ENCODE assay signal across 10 mouse cellular contexts in the genomic region with DNA sequence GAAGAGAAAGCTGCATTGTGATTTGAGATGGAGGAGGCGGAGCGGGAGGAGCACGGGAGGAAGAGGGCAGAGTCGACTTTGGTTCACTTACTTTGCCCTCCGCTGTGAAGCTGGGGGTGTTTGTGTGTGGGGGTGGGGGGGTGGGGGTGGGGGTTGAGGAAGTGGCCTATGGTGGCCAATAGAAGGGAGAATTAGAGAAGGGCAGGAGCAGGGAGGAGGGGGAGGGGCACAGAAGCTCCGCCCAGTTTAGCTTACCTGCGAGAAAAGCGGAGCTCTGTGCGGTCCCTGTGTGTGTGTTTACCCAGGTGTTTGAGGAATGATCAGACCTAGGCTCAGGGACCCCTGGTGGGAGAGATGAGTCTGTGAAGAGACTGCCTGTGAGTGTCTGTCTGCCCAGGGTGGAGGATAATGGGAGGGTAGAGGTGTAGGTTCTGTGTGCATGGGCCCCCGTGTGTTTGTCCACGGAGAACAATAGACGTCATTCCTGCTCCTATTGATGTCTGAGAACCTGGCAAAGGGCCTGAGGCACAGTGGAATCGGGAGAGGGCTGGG. TPM values are rescaled to one million over a fixed set of nuclear protein-coding genes. Genes with fewer than 3 reads are reported as not detected.
DNase-seq lines count a peak whose midpoint lies in the region; ATAC-seq and TF ChIP-seq lines count a peak whose summit lies in the region.
"Had no signal": no experiment of that assay in that cellular context is flagged by ENCODE, and none has a peak within 500 bp of the region (broad histone marks: within the 10 kb centered on the region; RNA-seq: fewer than 3 reads in every experiment).

No protein-coding gene starts in this region.

- peak; percentile 50 for ATAC-seq in forebrain, embryonic 12.5 days (ENCODE audit: low FRiP score)
- no peak; the same call in 1 of the 2 replicates for ATAC-seq in forebrain, embryonic 11.5 days (replicated peaks; ENCODE audit: low FRiP score)
- ATAC-seq in frontal cortex, adult (ENCODE audit: low TSS enrichment) = no peak
- ATAC-seq: Patski had no signal

- no peak overlapping the region for H3K4me3 ChIP-seq in forebrain, embryonic 12.5 days (replicated peaks)
- H3K4me3 ChIP-seq in forebrain, embryonic 11.5 days (ENCODE audit: low read depth, low read length) = no peak overlapping the region
- H3K4me3 ChIP-seq in lung, adult 2 months (replicated peaks; ENCODE audit: extremely low read depth, low read depth, low read length) = no peak overlapping the region
- H3K4me3 ChIP-seq: hindbrain, embryonic 15.5 days had no signal

- no peak overlapping the region for H3K4me2 ChIP-seq in forebrain, embryonic 12.5 days
- H3K4me2 ChIP-seq in forebrain, embryonic 11.5 days (ENCODE audit: low read depth, low read length, severe bottlenecking) = no peak overlapping the region
- H3K4me2 ChIP-seq: hindbrain, embryonic 15.5 days had no signal

- no peaks in the 10 kb centered on the region for H3K36me3 ChIP-seq in forebrain, embryonic 12.5 days (replicated peaks)
- no peaks in the 10 kb centered on the region for H3K36me3 ChIP-seq in forebrain, embryonic 11.5 days (ENCODE audit: control insufficient read depth, insufficient read depth, low read length)
- H3K36me3 ChIP-seq: hindbrain, embryonic 15.5 days had no signal

- peak; percentile 26; the same call in 1 of the 2 replicates for TF ChIP-seq POLR2A in lung, adult 2 months (IDR thresholded peaks at IDR 0.05; ENCODE audit: borderline replicate concordance, extremely low read depth, low read depth, low read length)

- no peak overlapping the region for H3K9ac ChIP-seq in forebrain, embryonic 12.5 days
- H3K9ac ChIP-seq in forebrain, embryonic 11.5 days (ENCODE audit: low read length) = no peak overlapping the region
- H3K9ac ChIP-seq: hindbrain, embryonic 15.5 days had no signal

- H3K9me3 ChIP-seq in forebrain, embryonic 12.5 days = no peaks in the 10 kb centered on the region
- H3K9me3 ChIP-seq in forebrain, embryonic 11.5 days (ENCODE audit: control insufficient read depth, low read length) = no peaks in the 10 kb centered on the region
- H3K9me3 ChIP-seq: hindbrain, embryonic 15.5 days had no signal

- no peak for TF ChIP-seq CTCF in lung, adult 2 months (IDR thresholded peaks at IDR 0.05; ENCODE audit: insufficient read depth, low read length)

- DNase-seq in forebrain, embryonic 11.5 days (ENCODE audit: low spot score) = no peak
- DNase-seq in ES-CJ7 (ENCODE audit: low read depth, low spot score) = peak; percentile 86
- DNase-seq in kidney, adult 9 months = peak; percentile 78
- peak; percentile 66 for DNase-seq in lung, adult 2 months
- DNase-seq in c-Kit-positive CD71-positive TER-119-positive erythroid progenitor cells, embryonic 14.5 days (ENCODE audit: low spot score) = no peak
- no peak for DNase-seq in urinary bladder, adult 2 months (ENCODE audit: low spot score)

- no peaks in the 10 kb centered on the region for H3K27me3 ChIP-seq in forebrain, embryonic 12.5 days
- no peaks in the 10 kb centered on the region for H3K27me3 ChIP-seq in forebrain, embryonic 11.5 days (ENCODE audit: control insufficient read depth, insufficient read depth, low read length)
- H3K27me3 ChIP-seq: hindbrain, embryonic 15.5 days; Patski had no signal

- peaks cover 7% of the 10 kb centered on the region; the same call in 1 of the 2 replicates for H3K4me1 ChIP-seq in forebrain, embryonic 12.5 days
- no peaks in the 10 kb centered on the region; the same call in 1 of the 2 replicates for H3K4me1 ChIP-seq in forebrain, embryonic 11.5 days (replicated peaks; ENCODE audit: control insufficient read depth, insufficient read depth, low read length)
- peaks cover 54% of the 10 kb centered on the region for H3K4me1 ChIP-seq in lung, adult 2 months (ENCODE audit: control insufficient read depth, insufficient read depth, low read length)

- WGBS in forebrain, embryonic 12.5 days = 21% methylated on average over 13 of the region's 13 CpGs
- WGBS in forebrain, embryonic 11.5 days = 21% methylated on average over 13 of the region's 13 CpGs
- 33% methylated on average over 13 of the region's 13 CpGs for WGBS in lung, adult 2 months

- no peak overlapping the region for H3K27ac ChIP-seq in forebrain, embryonic 12.5 days
- no peak overlapping the region for H3K27ac ChIP-seq in forebrain, embryonic 11.5 days (ENCODE audit: low read depth, low read length)
- H3K27ac ChIP-seq: hindbrain, embryonic 15.5 days had no signal

RNA-seq across cellular contexts. Expression of a gene that starts 10.1 kb away (rescaled TPM):
- 1.2 and 2.6 TPM in 2 replicates for polyA plus RNA-seq in forebrain, embryonic 12.5 days (2016; fragmentation: Nextera tagmentation; extraction: Ambion mirVana)
- 1.2 and 1.3 TPM in 2 replicates for polyA plus RNA-seq in forebrain, embryonic 11.5 days (2014; fragmentation: Nextera tagmentation; extraction: Ambion mirVana)
- polyA plus RNA-seq in lung, adult 2 months (2012; rRNA removed) = 7.1 and 7.3 TPM in 2 replicates
- 0.66 and 1.2 TPM in 2 replicates for polyA plus RNA-seq in urinary bladder, adult 2 months (2012; rRNA removed)

RNA-seq across cellular contexts. Expression of a gene that starts 10.7 kb away (rescaled TPM):
- polyA plus RNA-seq in forebrain, embryonic 12.5 days (2016; fragmentation: Nextera tagmentation; extraction: Ambion mirVana) = 40.0 and 45.7 TPM in 2 replicates
- polyA plus RNA-seq in forebrain, embryonic 11.5 days (2014; fragmentation: Nextera tagmentation; extraction: Ambion mirVana) = 38.5 and 38.6 TPM in 2 replicates
- polyA plus RNA-seq in lung, adult 2 months (2012; rRNA removed) = 585 and 594 TPM in 2 replicates
- polyA plus RNA-seq in urinary bladder, adult 2 months (2012; rRNA removed) = 139 and 175 TPM in 2 replicates

RNA-seq across cellular contexts. Expression of a gene that starts 28.9 kb away (rescaled TPM):
- 102 TPM in 2 replicates for polyA plus RNA-seq in forebrain, embryonic 12.5 days (2016; fragmentation: Nextera tagmentation; extraction: Ambion mirVana)
- polyA plus RNA-seq in forebrain, embryonic 11.5 days (2014; fragmentation: Nextera tagmentation; extraction: Ambion mirVana) = 83.2 and 94.4 TPM in 2 replicates
- 11.1 and 11.8 TPM in 2 replicates for polyA plus RNA-seq in lung, adult 2 months (2012; rRNA removed)
- polyA plus RNA-seq in urinary bladder, adult 2 months (2012; rRNA removed) = 12.5 and 14.1 TPM in 2 replicates

RNA-seq across cellular contexts. Expression of a gene that starts 35.3 kb away (rescaled TPM):
- 0.15 TPM in 1 of 2 replicates, not detected in the other for polyA plus RNA-seq in forebrain, embryonic 12.5 days (2016; fragmentation: Nextera tagmentation; extraction: Ambion mirVana)
- polyA plus RNA-seq in forebrain, embryonic 11.5 days (2014; fragmentation: Nextera tagmentation; extraction: Ambion mirVana) = 0.27 and 0.28 TPM in 2 replicates
- 10.6 and 15.2 TPM in 2 replicates for polyA plus RNA-seq in lung, adult 2 months (2012; rRNA removed)
- 5.1 and 6.9 TPM in 2 replicates for polyA plus RNA-seq in urinary bladder, adult 2 months (2012; rRNA removed)

RNA-seq across cellular contexts. Expression of a gene that starts 45.2 kb away (rescaled TPM):
- 0.28 TPM in 1 of 2 replicates, not detected in the other for polyA plus RNA-seq in forebrain, embryonic 12.5 days (2016; fragmentation: Nextera tagmentation; extraction: Ambion mirVana)
- 0.17 TPM in 1 of 2 replicates, not detected in the other for polyA plus RNA-seq in forebrain, embryonic 11.5 days (2014; fragmentation: Nextera tagmentation; extraction: Ambion mirVana)
- 0.37 and 12.5 TPM in 2 replicates for polyA plus RNA-seq in lung, adult 2 months (2012; rRNA removed)
- 0.40 and 0.50 TPM in 2 replicates for polyA plus RNA-seq in urinary bladder, adult 2 months (2012; rRNA removed)

Comparison
In these comparisons a context has a peak if more than half of its experiments do, and no peak if none do; other contexts are left out.
1. DNase-seq: peak in ES-CJ7 (single experiment), kidney, adult 9 months (single experiment) and lung, adult 2 months (single experiment); none in forebrain, embryonic 11.5 days (single experiment), c-Kit-positive CD71-positive TER-119-positive erythroid progenitor cells, embryonic 14.5 days (single experiment) and urinary bladder, adult 2 months (single experiment).